Mouse (Mus musculus): ENCODE measurements around the gene 4930447C04Rik. TPM values are rescaled to one million over a fixed set of nuclear protein-coding genes. Genes with fewer than 3 reads are reported as not detected.

Gene 4930447C04Rik
- polyA plus RNA-seq, 1 experiment, result not detected

DNA sequence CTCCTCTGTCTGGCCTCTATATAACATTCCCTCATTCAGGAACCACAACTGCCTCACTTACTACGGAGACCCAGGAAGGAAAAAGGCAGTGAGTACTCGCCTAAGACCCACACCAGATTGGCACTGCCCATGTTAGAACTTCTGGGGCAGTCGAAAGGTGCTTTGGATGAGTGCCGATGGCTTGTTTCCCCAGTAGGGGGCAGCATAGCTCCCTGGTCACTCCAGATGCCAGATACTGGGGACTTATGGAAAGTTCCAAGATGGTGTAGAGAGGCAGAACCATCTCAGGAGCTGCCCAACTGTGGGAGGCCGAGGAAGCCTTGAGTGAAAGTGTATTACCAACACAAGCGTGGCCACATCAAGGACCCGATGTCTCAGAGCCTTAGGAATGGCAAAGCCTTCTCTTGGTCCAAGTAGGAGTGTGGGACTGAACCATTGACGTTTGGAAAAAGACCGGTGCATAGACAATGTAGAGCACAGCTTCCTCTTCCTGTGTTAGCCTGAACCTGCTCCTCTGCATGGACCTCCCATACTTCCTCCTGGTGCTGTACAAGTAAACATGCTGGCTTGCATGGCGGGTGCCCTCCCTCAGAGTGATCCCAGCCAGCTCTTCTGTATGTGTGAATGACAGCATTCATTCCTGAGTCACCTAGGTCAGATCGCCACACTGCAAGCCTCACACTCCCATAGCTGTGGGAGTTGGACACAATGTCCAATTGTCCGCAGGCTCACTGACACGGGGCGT, 105.6 kb downstream of the 4930447C04Rik start:
- Histone ChIP-seq H3K27ac (replicated peaks; ENCODE audit: low read depth, low read length) (no peak overlapping the region), H3K4me3 (ENCODE audit: insufficient read depth, low read depth, low read length) (no peak overlapping the region), H3K4me1 (ENCODE audit: control insufficient read depth, insufficient read depth, insufficient read length, low read length) (0 out of 2 replicates have a peak, but pooled peaks cover 2% of the 10 kb centered on the region)

DNA sequence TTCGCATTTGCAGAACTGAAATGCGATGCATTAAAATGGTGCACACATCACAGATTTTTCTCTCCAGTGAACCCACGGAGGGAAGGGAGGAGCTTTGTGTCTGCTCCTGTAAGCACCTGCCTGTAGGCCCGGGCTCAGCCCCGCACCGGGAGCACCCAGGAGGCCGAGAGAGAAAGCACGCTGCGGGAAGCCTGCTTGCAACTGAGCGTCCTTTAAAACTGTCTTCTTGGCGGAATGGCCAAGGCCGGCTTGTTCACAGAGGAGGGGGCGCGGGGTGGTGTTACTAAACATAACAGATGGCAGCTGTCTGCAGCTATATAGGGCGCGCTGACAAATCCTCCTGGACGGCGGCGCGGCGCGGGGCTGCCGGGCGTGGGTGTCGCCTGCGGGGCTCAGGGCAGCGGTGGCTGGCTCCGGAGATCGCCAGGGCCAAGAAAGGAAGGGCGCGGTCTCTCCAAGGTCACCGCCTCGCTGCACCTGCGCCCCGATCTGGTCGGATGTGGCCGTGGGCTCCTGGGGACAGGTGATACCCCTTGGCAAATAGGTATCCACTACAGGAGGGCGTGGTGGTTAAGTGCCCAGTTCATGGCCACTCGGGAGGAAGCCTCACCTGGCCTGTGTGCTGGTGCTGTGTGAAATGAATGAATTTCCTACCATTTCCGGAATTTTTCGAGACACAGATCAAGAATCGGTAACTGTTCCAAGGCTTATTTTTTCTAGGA, 108.7 kb downstream of the 4930447C04Rik start:
- H3K27ac ChIP-seq (replicated peaks; ENCODE audit: low read depth, low read length), result no peak overlapping the region
- H3K4me1 ChIP-seq (ENCODE audit: control insufficient read depth, insufficient read depth, insufficient read length, low read length), result 0 out of 2 replicates have a peak, but pooled peaks cover 2% of the 10 kb centered on the region
- peak overlapping the region; percentile 47 for H3K4me3 ChIP-seq (ENCODE audit: insufficient read depth, low read depth, low read length)

Other genes with a start within 250 kb of the 4930447C04Rik start
- 216 and 221 TPM in 2 replicates for gene Ppm1a, start 183.3 kb downstream of the 4930447C04Rik start, polyA plus RNA-seq (2012; ENCODE audit: insufficient read depth, insufficient read length, missing spikeins)
- gene Six6, start 882 bp downstream of the 4930447C04Rik start, polyA plus RNA-seq (2012; ENCODE audit: insufficient read depth, insufficient read length, missing spikeins), result not detected in 2 replicates
- 14.0 and 20.7 TPM in 2 replicates for gene Six1, start 113.1 kb upstream of the 4930447C04Rik start, polyA plus RNA-seq (2012; ENCODE audit: insufficient read depth, insufficient read length, missing spikeins)
- gene Six4, start 172.7 kb upstream of the 4930447C04Rik start, polyA plus RNA-seq (2012; ENCODE audit: insufficient read depth, insufficient read length, missing spikeins), result 0.79 and 0.92 TPM in 2 replicates
- gene Mnat1, start 182.9 kb upstream of the 4930447C04Rik start, polyA plus RNA-seq (2012; ENCODE audit: insufficient read depth, insufficient read length, missing spikeins), result 20.6 and 25.7 TPM in 2 replicates

All from brown adipose tissue, adult 24 weeks (tissue).